ENCODE assay signal across 8 mouse cellular contexts in genomic region chr6:8735657-8736492, GRCm38 (mm10). TPM values are rescaled to one million over a fixed set of nuclear protein-coding genes. Genes with fewer than 3 reads are reported as not detected.
DNase-seq lines count a peak whose midpoint lies in the region; ATAC-seq lines count a peak whose summit lies in the region.

No protein-coding gene starts in this region.

- peak; percentile 27 for DNase-seq in MEL-GATA-1-ER (ENCODE audit: extremely low read depth, low read depth)
- DNase-seq in c-Kit-positive CD71-positive TER-119-positive erythroid progenitor cells, embryonic 14.5 days (ENCODE audit: low spot score): peak; percentile 32
- DNase-seq in layer of hippocampus, adult 9-11 months: peak; percentile 52
- DNase-seq in lung, postnatal 36 days: peak; percentile 85
- peak; percentile 84 to 88 for DNase-seq in right cerebral cortex, adult 2 months (ENCODE audit: low spot score in 2 of 2)
- peak; percentile 21 to 71 for DNase-seq in urinary bladder, postnatal 4 days (ENCODE audit: low spot score in 2 of 2)

- 0 out of 2 replicates have a peak overlapping the region, but pooled peaks have one; percentile 18 for H3K27ac ChIP-seq in forebrain, embryonic 15.5 days (replicated peaks)
- no peak overlapping the region for H3K27ac ChIP-seq in hindbrain, embryonic 13.5 days

- H3K9me3 ChIP-seq in forebrain, embryonic 15.5 days: no peaks in the 10 kb centered on the region
- H3K9me3 ChIP-seq in hindbrain, embryonic 13.5 days: no peaks in the 10 kb centered on the region

- H3K4me3 ChIP-seq in forebrain, embryonic 15.5 days: no peak overlapping the region
- H3K4me3 ChIP-seq in hindbrain, embryonic 13.5 days: no peak overlapping the region

- 0 out of 2 replicates have a peak, but pooled peaks cover 4% of the 10 kb centered on the region for H3K4me1 ChIP-seq in forebrain, embryonic 15.5 days
- 0 out of 2 replicates have a peak, but pooled peaks cover 4% of the 10 kb centered on the region for H3K4me1 ChIP-seq in hindbrain, embryonic 13.5 days (replicated peaks)

- ATAC-seq in forebrain, embryonic 15.5 days (replicated peaks): peak; percentile 91
- peak; percentile 81 for ATAC-seq in hindbrain, embryonic 13.5 days (ENCODE audit: low FRiP score)

- H3K9ac ChIP-seq in forebrain, embryonic 15.5 days (replicated peaks): no peak overlapping the region
- no peak overlapping the region for H3K9ac ChIP-seq in hindbrain, embryonic 13.5 days

- 45% methylated on average over 8 of the region's 8 CpGs for WGBS in forebrain, embryonic 15.5 days
- WGBS in hindbrain, embryonic 13.5 days: 57% methylated on average over 8 of the region's 8 CpGs

- H3K36me3 ChIP-seq in forebrain, embryonic 15.5 days: no peaks in the 10 kb centered on the region
- H3K36me3 ChIP-seq in hindbrain, embryonic 13.5 days: no peaks in the 10 kb centered on the region

- H3K27me3 ChIP-seq in forebrain, embryonic 15.5 days: no peaks in the 10 kb centered on the region
- no peaks in the 10 kb centered on the region for H3K27me3 ChIP-seq in hindbrain, embryonic 13.5 days

- no peak overlapping the region for H3K4me2 ChIP-seq in forebrain, embryonic 15.5 days (replicated peaks)
- H3K4me2 ChIP-seq in hindbrain, embryonic 13.5 days: no peak overlapping the region

RNA-seq across cellular contexts. Expression of gene Ica1, which starts 42.4 kb away (rescaled TPM):
- 41.6 and 43.9 TPM in 2 replicates for polyA plus RNA-seq in forebrain, embryonic 15.5 days (2015; fragmentation: Nextera tagmentation; extraction: Ambion mirVana)
- polyA plus RNA-seq in hindbrain, embryonic 13.5 days (2015; fragmentation: Nextera tagmentation; extraction: Ambion mirVana): 48.1 and 54.4 TPM in 2 replicates

Comparison
In these comparisons a context has a peak if more than half of its experiments do, and no peak if none do; other contexts are left out.
1. DNase-seq: peak in every context shown above with its lines; median percentile 86 in right cerebral cortex, adult 2 months; 85 in lung, postnatal 36 days; 52 in layer of hippocampus, adult 9-11 months; 46 in urinary bladder, postnatal 4 days; 32 in c-Kit-positive CD71-positive TER-119-positive erythroid progenitor cells, embryonic 14.5 days; 27 in MEL-GATA-1-ER.